Mouse (Mus musculus): Measurements from ENCODE around the gene Fam214b. TPM values are rescaled to one million over a fixed set of nuclear protein-coding genes. Genes with fewer than 3 reads are reported as not detected.
A peak's percentile ranks its signal among the peaks of the same experiment; 100 is the strongest.

The Fam214b gene
- polyA plus RNA-seq, 1 experiment from 2014 or later, result 32.5 TPM

DNA sequence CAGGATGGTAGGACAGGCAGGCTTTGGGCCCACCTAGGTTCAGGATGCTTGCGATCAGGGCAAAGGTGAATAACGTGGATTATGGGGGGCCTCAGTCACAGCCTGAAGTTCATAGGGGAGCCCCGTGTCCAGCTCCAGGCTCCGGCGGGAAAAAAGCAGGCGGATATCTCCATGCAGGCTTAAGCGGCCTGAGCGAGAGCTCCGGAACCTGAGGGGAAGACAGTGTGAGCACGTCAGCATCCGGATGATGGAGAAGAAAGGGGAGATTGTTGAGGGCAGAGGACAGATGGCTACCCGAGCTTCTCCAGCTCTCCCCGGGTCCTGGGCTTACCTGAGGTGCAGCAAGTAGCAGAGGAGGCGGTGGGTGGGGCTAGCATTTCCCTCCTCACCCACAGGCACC is 12.5 kb downstream of the Fam214b start:
- H3K27ac ChIP-seq (replicated peaks; ENCODE audit: low read depth, low read length), result peak overlapping the region; percentile 20; the same call in 1 of the 2 replicates
- H3K9me3 ChIP-seq (ENCODE audit: control insufficient read depth, low read length), result no peaks in the 10 kb centered on the region
- no peak overlapping the region for H3K4me2 ChIP-seq (ENCODE audit: low read length)
- no peaks in the 10 kb centered on the region for H3K27me3 ChIP-seq (ENCODE audit: control insufficient read depth, insufficient read depth, low read length)
- H3K4me3 ChIP-seq (replicated peaks; ENCODE audit: low read depth, low read length), result no peak overlapping the region
- ATAC-seq (ENCODE audit: low FRiP score, low TSS enrichment) (no peak), DNase-seq (no peak)
- H3K4me1 ChIP-seq (ENCODE audit: control insufficient read depth, insufficient read depth, low read length), result peaks cover 37% of the 10 kb centered on the region
- H3K36me3 ChIP-seq (ENCODE audit: control insufficient read depth, insufficient read depth, low read length), result peaks cover 57% of the 10 kb centered on the region
- H3K9ac ChIP-seq (replicated peaks; ENCODE audit: low read length), result no peak overlapping the region
- WGBS, result 87% methylated on average over 14 of the region's 14 CpGs

DNA sequence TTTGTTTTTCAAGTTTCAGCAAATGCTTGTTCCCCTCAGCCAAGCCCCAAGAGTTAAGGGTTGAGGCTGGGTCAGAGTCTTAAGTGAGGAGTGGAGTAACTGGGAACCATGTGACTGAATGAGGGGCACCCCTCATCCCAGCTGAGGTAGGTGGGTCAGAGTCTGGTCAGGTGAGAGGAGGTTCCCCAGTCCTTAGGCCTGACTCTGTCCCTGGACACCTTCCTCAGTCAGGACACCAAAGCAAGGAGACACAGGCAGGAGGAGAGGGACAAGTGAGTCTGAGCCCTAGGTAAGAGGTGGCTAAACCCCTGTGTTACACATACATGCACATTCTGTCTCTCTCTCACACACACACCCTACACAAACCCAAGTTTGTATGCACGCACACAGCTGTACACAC is 13.5 kb downstream of the Fam214b start:
- Histone ChIP-seq H3K27ac (replicated peaks; ENCODE audit: low read depth, low read length) (peak overlapping the region; percentile 92), H3K36me3 (ENCODE audit: control insufficient read depth, insufficient read depth, low read length) (peaks cover 67% of the 10 kb centered on the region), H3K27me3 (ENCODE audit: control insufficient read depth, insufficient read depth, low read length) (no peaks in the 10 kb centered on the region), H3K4me3 (replicated peaks; ENCODE audit: low read depth, low read length) (no peak overlapping the region), H3K4me2 (ENCODE audit: low read length) (no peak overlapping the region), H3K9ac (replicated peaks; ENCODE audit: low read length) (no peak overlapping the region), H3K9me3 (ENCODE audit: control insufficient read depth, low read length) (no peaks in the 10 kb centered on the region), H3K4me1 (ENCODE audit: control insufficient read depth, insufficient read depth, low read length) (peaks cover 27% of the 10 kb centered on the region)
- WGBS, result 96% methylated on average over 1 of the region's 1 CpGs
- DNase-seq (no peak), ATAC-seq (ENCODE audit: low FRiP score, low TSS enrichment) (no peak)

DNA sequence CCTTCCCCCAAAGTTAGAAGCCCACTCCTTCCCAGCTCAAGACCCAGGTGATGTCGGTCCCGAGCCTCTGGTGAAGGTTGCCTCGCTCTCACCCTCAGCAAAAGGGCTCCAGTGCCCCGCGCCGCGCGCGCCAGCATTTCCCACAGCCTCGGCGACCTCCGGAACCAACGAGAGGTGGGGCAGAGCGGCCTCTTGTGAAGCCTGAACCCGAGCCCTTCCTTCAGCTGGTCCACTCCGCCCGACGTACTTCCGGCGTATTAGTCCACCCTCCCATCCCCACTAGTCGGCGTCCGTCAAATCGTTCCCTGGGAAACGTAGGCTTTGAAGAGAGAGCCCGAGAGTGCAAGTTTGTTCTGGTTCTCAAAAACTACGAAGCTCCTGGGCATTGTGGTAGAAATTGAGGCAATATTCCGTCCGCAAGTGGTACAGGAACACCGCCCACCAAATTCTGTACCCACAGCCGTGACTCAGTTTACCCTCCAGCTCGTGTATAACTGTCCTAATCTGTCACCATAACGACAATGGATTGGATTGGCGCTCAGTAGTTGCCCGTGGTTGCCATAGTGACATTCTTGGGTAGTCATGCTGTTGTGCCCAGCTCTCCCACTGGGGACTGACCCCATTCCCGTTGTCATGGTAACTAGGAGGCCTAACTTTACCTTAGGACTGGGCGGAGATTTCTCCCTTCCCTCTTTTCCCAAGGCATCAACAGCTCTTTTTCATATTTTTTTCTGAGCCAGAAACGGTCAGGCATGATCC is 14.6 kb downstream of the Fam214b start, which contains the start of gene Stoml2:
TSS of gene Stoml2 (minus strand) at position 474 of the 759 bp plus-strand sequence.
- Histone ChIP-seq H3K9ac (replicated peaks; ENCODE audit: low read length) (peak within 1 kb of the TSS; percentile 65), H3K4me2 (ENCODE audit: low read length) (peak within 1 kb of the TSS; percentile 87), H3K4me3 (replicated peaks; ENCODE audit: low read depth, low read length) (peak within 1 kb of the TSS; percentile 51), H3K4me1 (ENCODE audit: control insufficient read depth, insufficient read depth, low read length) (peaks cover 22% of the 10 kb centered on the region), H3K36me3 (ENCODE audit: control insufficient read depth, insufficient read depth, low read length) (peaks cover 70% of the 10 kb centered on the region), H3K27ac (replicated peaks; ENCODE audit: low read depth, low read length) (peak within 1 kb of the TSS; percentile 92), H3K9me3 (ENCODE audit: control insufficient read depth, low read length) (no peaks in the 10 kb centered on the region), H3K27me3 (ENCODE audit: control insufficient read depth, insufficient read depth, low read length) (no peaks in the 10 kb centered on the region)
- peak; percentile 96 for DNase-seq
- peak; percentile 95 for ATAC-seq (ENCODE audit: low FRiP score, low TSS enrichment)
- WGBS, result under 1% methylated on average over 38 of the region's 38 CpGs

DNA sequence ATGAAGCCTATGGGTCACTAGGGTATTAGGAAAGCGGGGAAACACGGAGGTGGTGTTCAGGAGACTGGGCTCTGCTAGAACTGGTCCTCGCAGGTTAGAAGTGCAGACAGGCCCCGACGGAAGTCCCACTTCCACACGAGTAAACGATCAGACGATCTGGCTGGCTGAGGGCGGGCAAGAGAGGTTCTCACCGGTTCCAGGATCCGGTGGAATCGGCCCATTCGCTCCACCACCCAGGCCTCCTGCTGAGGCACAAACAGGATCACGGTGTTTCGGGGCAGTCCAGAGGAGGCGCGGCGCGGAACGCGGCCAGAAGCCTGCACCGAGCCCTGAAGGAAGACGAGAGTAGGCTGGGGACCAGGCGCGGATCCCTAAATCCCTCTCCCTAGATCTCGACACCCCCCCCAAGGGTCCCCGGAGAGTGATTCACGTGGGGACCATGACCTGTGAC is 15.2 kb downstream of the Fam214b start:
- Histone ChIP-seq H3K4me1 (ENCODE audit: control insufficient read depth, insufficient read depth, low read length) (peaks cover 22% of the 10 kb centered on the region), H3K4me2 (ENCODE audit: low read length) (peak overlapping the region; percentile 87), H3K36me3 (ENCODE audit: control insufficient read depth, insufficient read depth, low read length) (peaks cover 64% of the 10 kb centered on the region), H3K4me3 (replicated peaks; ENCODE audit: low read depth, low read length) (peak overlapping the region; percentile 51), H3K9me3 (ENCODE audit: control insufficient read depth, low read length) (no peaks in the 10 kb centered on the region), H3K27me3 (ENCODE audit: control insufficient read depth, insufficient read depth, low read length) (no peaks in the 10 kb centered on the region), H3K27ac (replicated peaks; ENCODE audit: low read depth, low read length) (peak overlapping the region; percentile 92), H3K9ac (replicated peaks; ENCODE audit: low read length) (peak overlapping the region; percentile 65)
- ATAC-seq (ENCODE audit: low FRiP score, low TSS enrichment) (peak; percentile 32), DNase-seq (no peak)
- 2% methylated on average over 28 of the region's 28 CpGs for WGBS

DNA sequence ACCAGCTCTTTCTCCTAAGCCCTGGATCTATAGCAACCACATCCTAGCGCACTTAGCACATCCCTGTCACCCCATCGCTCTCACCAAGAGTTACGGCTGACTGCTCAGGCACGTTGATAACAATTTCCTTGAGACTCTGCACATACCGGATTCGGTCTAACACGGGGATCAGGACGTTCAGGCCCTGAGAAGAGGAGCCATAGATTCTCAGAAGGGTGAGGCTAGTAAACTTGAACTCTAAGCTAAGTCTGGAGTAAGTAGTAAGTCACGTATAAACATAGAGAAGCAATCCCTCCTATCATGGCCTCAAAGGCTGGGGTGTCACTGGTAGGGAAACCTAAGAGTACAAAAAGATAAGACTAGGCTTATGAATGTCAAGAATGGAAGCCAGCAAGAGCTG is 15.7 kb downstream of the Fam214b start:
- 74% methylated on average over 9 of the region's 9 CpGs for WGBS
- H3K27me3 ChIP-seq (ENCODE audit: control insufficient read depth, insufficient read depth, low read length), result no peaks in the 10 kb centered on the region
- DNase-seq (no peak), ATAC-seq (ENCODE audit: low FRiP score, low TSS enrichment) (no peak)
- peaks cover 60% of the 10 kb centered on the region for H3K36me3 ChIP-seq (ENCODE audit: control insufficient read depth, insufficient read depth, low read length)
- H3K27ac ChIP-seq (replicated peaks; ENCODE audit: low read depth, low read length), result peak overlapping the region; percentile 92; the same call in 1 of the 2 replicates
- H3K4me1 ChIP-seq (ENCODE audit: control insufficient read depth, insufficient read depth, low read length), result peaks cover 22% of the 10 kb centered on the region
- peak overlapping the region; percentile 65 for H3K9ac ChIP-seq (replicated peaks; ENCODE audit: low read length)
- peak overlapping the region; percentile 51 for H3K4me3 ChIP-seq (replicated peaks; ENCODE audit: low read depth, low read length)
- peak overlapping the region; percentile 87 for H3K4me2 ChIP-seq (ENCODE audit: low read length)
- H3K9me3 ChIP-seq (ENCODE audit: control insufficient read depth, low read length), result no peaks in the 10 kb centered on the region

- H3K4me2 ChIP-seq (ENCODE audit: low read length), result peak overlapping the region; percentile 87
- no peak overlapping the region for H3K4me3 ChIP-seq (replicated peaks; ENCODE audit: low read depth, low read length)
- DNase-seq, result no peak
- peaks cover 54% of the 10 kb centered on the region for H3K36me3 ChIP-seq (ENCODE audit: control insufficient read depth, insufficient read depth, low read length)
- no peaks in the 10 kb centered on the region for H3K9me3 ChIP-seq (ENCODE audit: control insufficient read depth, low read length)
- ATAC-seq (ENCODE audit: low FRiP score, low TSS enrichment), result no peak
- no peak overlapping the region for H3K9ac ChIP-seq (replicated peaks; ENCODE audit: low read length)
- no peak overlapping the region for H3K27ac ChIP-seq (replicated peaks; ENCODE audit: low read depth, low read length)
- peaks cover 26% of the 10 kb centered on the region for H3K4me1 ChIP-seq (ENCODE audit: control insufficient read depth, insufficient read depth, low read length)
- no peaks in the 10 kb centered on the region for H3K27me3 ChIP-seq (ENCODE audit: control insufficient read depth, insufficient read depth, low read length)
- WGBS, result 94% methylated on average over 9 of the region's 9 CpGs
Observed at GRCm38 (mm10) chr4:43029749-43030148, 16.3 kb downstream of the Fam214b start.

GRCm38 (mm10) chr4:43029121-43029520 is 16.9 kb downstream of the Fam214b start:
- WGBS, result 92% methylated on average over 7 of the region's 7 CpGs
- H3K36me3 ChIP-seq (ENCODE audit: control insufficient read depth, insufficient read depth, low read length), result peaks cover 47% of the 10 kb centered on the region
- no peak overlapping the region for H3K9ac ChIP-seq (replicated peaks; ENCODE audit: low read length)
- H3K4me2 ChIP-seq (ENCODE audit: low read length), result no peak overlapping the region
- no peak overlapping the region for H3K27ac ChIP-seq (replicated peaks; ENCODE audit: low read depth, low read length)
- no peak for DNase-seq
- H3K4me3 ChIP-seq (replicated peaks; ENCODE audit: low read depth, low read length), result no peak overlapping the region
- H3K4me1 ChIP-seq (ENCODE audit: control insufficient read depth, insufficient read depth, low read length), result peaks cover 32% of the 10 kb centered on the region
- H3K27me3 ChIP-seq (ENCODE audit: control insufficient read depth, insufficient read depth, low read length), result no peaks in the 10 kb centered on the region
- ATAC-seq (ENCODE audit: low FRiP score, low TSS enrichment), result no peak
- H3K9me3 ChIP-seq (ENCODE audit: control insufficient read depth, low read length), result no peaks in the 10 kb centered on the region

DNA sequence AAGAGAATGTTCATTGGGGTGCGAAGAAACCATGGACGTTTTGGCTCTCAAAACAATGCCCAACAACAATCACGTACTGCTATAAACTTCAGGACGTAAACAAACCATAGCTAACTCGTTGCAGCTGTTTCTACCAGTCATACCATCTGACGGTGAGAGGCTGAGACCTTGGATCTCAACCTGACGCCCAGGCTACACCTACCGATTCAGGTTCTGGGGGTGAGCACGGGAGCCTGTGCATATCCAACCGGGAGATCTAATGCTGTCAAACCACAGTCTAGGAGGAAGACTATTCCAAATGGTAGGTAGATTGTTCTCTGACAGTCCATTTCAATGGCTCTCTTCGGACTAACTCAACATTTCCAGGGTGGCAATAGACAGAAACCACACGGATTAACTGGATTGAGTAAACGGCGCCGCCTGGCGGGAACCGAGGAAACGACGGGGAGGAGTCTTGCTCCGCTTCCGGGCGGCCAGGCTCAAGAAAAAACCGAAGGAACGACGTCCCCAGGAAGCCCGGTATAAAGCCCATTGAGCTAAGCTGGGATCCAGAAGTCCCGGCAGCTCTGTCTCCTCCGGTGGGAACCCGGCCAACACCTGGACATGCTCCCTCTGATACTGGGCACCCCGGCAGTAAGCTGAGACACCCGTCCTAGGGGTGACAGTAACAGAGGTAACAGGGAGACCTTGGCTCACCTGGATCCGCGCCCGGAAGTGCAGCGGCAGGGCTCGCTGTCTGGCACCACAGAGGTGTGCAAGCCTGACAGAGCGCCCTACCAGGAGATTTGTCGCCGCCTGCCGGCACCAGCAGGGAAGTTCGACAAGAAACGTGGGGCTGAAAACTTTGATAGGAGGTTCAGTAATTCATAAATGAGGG is 20.7 kb downstream of the Fam214b start, which contains the start of gene Pigo:
TSS of gene Pigo (minus strand) at position 736 of the 877 bp plus-strand sequence.
- Histone ChIP-seq H3K36me3 (ENCODE audit: control insufficient read depth, insufficient read depth, low read length) (peaks cover 68% of the 10 kb centered on the region), H3K4me3 (replicated peaks; ENCODE audit: low read depth, low read length) (peak within 1 kb of the TSS; percentile 58), H3K4me1 (ENCODE audit: control insufficient read depth, insufficient read depth, low read length) (peaks cover 19% of the 10 kb centered on the region), H3K27ac (replicated peaks; ENCODE audit: low read depth, low read length) (peak within 1 kb of the TSS; percentile 90), H3K9me3 (ENCODE audit: control insufficient read depth, low read length) (no peaks in the 10 kb centered on the region), H3K4me2 (ENCODE audit: low read length) (peak within 1 kb of the TSS; percentile 63), H3K9ac (replicated peaks; ENCODE audit: low read length) (peak within 1 kb of the TSS; percentile 58), H3K27me3 (ENCODE audit: control insufficient read depth, insufficient read depth, low read length) (no peaks in the 10 kb centered on the region)
- DNase-seq, result peak; percentile 97
- WGBS, result 9% methylated on average over 42 of the region's 42 CpGs
- peak; percentile 92 for ATAC-seq (ENCODE audit: low FRiP score, low TSS enrichment)
